Mouse (Mus musculus) regulatory T cell (primary cell): ENCODE data around the gene Reep3.

Experiments used
- in situ Hi-C: fragments of 300-600 bp; cut with MboI, MseI; formaldehyde crosslinking; loops from one replicate; pipeline ENCODE4 v1.15.1; 2025; ENCODE audit warnings: high pct_unique_total_duplicates

Gene Reep3

DNA sequence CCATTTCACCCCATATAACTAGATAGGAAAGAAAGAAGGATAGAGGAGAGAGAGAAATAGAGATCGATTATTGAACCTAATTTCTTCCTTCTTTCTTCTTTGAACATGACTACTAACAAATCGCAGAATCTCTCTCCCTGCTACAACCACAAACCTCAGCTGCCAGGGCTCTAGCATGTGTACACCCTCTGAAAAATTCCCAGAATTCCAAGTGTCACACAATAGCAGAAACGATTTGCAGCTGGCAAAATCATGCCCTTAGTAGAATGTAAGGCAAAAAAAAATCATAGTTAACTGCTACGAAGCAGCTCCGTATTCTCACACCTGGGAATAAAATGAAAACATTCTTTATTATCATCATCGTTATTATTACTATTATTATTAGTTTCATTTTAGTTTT lies 122.9 kb downstream of the Reep3 start:
- in situ Hi-C loops = no loop called here

- in situ Hi-C loops = no loop called here
These were observed 123.5 kb downstream of the Reep3 start for GRCm38 (mm10) chr10:66973274-66973673.

DNA sequence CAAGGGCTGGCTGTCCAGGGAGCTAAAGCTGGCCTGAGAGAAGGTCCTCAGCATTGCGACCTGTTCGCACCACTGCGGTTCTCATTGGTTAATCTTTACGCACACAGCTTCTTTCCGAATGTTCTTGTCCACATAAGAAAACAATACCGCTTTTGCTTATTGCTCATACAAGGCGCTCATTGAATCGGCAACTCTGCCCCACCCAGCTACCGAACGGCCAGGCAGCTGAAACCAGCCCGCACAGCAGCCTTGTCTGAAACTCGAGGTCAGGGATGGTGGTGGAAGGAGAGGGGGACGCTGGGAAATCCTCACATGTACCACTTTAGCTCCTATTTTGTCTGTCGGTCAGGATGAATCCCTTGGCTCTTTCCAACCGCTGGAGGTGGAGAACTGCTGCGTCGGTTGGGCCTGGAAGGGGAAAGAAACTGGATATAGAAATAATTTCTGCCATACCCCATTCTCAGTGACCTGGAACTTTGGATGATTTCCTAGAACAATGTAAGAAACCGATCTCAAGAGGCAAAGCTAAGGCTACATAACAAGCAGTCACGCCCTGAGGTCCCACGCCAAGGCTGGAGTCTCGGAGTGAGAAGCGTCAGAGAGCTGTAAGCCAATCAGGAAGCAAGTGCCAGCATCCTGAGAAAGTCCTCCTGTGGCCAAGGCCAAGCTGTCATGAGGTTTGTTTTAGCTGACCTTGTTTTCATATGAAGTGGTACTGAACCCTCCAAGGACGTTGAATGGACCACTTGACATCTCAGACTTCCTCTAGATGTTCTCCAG lies 126.2 kb downstream of the Reep3 start:
- in situ Hi-C loops = no loop called here

DNA sequence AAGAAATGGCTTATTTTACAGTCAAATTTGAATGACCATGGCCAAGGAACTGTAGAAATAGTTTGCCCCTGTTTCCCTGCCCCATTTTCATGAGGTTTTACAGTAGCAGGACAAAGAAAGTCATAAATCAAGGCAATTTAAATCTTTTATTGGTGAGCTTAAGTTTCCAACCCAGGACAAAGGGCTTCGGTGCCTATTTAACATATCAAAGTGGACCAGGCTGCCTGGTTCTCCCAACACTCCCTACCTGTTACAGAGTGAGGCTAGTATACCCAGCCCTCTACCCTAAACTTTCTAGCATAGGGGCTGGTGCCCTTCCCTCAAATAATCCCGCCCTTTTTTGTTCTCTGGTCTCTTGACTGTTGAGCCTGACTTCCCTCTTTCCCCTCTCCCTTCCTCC lies 127.2 kb downstream of the Reep3 start:
- in situ Hi-C loops = no loop called here

DNA sequence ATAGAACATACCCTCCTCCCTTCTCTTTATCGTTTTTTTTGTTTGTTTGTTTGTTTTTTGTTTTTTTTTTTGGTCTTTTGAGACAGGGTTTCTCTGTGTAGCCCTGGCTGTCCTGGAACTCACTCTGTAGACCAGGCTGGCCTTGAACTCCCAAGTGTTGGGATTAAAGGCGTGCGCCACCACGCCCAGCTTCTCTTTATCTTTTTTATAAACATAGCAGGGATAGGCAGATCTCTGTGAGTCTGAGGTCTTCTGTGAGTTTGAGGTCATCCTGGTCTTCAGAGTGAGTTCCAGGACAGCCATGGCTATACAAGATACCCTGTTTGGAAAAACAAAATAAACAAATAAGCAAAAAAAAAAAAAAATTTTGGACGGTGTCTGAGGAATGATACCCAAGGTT lies 127.7 kb downstream of the Reep3 start:
- in situ Hi-C loops = no loop called here

DNA sequence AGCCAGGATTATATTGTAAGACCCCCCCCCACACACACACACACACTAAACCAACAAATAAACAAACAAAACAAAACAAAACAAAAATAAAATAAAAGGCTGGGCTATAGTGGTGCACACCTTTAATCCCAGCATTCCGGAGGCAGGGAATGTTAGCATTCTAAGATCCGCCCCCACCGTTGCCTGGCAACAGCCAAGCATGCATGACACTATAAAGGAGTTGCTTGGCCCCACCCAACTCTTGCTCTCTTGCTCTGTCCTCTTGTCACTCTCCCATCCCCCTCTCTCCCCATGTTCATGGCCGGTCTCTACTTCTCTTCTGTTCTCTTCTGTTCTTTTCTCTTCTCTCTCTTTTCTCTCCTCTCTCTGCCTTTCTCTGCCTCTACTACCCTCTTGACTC lies 128.2 kb downstream of the Reep3 start:
- in situ Hi-C loops = no loop called here

GRCm38 (mm10) chr10:66966391-66967109 lies 130.2 kb downstream of the Reep3 start:
- in situ Hi-C loops = no loop called here

- in situ Hi-C loops = no loop called here
These were observed 136.6 kb downstream of the Reep3 start for GRCm38 (mm10) chr10:66960136-66960535.
